In genomic region chr17:63273353-63273752, GRCm38 (mm10) we compare ENCODE assay signal across 17 mouse cellular contexts.
"Had no signal": no experiment of that assay in that cellular context is flagged by ENCODE, and none has a peak within 500 bp of the region (broad histone marks: within the 10 kb centered on the region; RNA-seq: fewer than 3 reads in every experiment).

No protein-coding gene starts in this region.

- DNase-seq: kidney, postnatal 10 days; left cerebral cortex, postnatal 4 days; liver, embryonic 13.5 days; lung, adult 2 months; lung, postnatal 14 days; lung, postnatal 4 days; midbrain, embryonic 14.5 days; right cerebral cortex, adult 18-20 months; right cerebral cortex, postnatal 14 days; right cerebral cortex, postnatal 4 days; thymus, adult 2 months; thymus, postnatal 14 days; thymus, postnatal 4 days had no signal

- H3K27ac ChIP-seq: kidney, embryonic 15.5 days; liver, embryonic 13.5 days; neural tube, embryonic 12.5 days; stomach, postnatal 0 days had no signal

- H3K4me2 ChIP-seq: kidney, embryonic 15.5 days; liver, embryonic 13.5 days; midbrain, embryonic 11.5 days; neural tube, embryonic 12.5 days had no signal

- H3K9me3 ChIP-seq: kidney, embryonic 15.5 days; liver, embryonic 13.5 days; neural tube, embryonic 12.5 days had no signal

- H3K4me1 ChIP-seq: kidney, embryonic 15.5 days; liver, embryonic 13.5 days; neural tube, embryonic 12.5 days had no signal

- H3K9ac ChIP-seq: kidney, embryonic 15.5 days; liver, embryonic 13.5 days; neural tube, embryonic 12.5 days had no signal

- H3K27me3 ChIP-seq: kidney, embryonic 15.5 days; liver, embryonic 13.5 days; neural tube, embryonic 12.5 days had no signal

- H3K4me3 ChIP-seq: kidney, embryonic 15.5 days; liver, embryonic 13.5 days; neural tube, embryonic 12.5 days had no signal

- H3K36me3 ChIP-seq: kidney, embryonic 15.5 days; liver, embryonic 13.5 days; neural tube, embryonic 12.5 days had no signal
